Mouse (Mus musculus): Measurements from ENCODE around the gene Ermap.

GRCm38 (mm10) chr4:119185771-119186170 is 4.0 kb downstream of the Ermap start:
- no peak for TF ChIP-seq CTCF (IDR thresholded peaks at IDR 0.05; ENCODE audit: insufficient read depth, low read depth, low read length)
- no peak for TF ChIP-seq POLR2A (IDR thresholded peaks at IDR 0.05; ENCODE audit: insufficient read depth, low read depth, low read length)

Data from olfactory bulb, adult 2 months (tissue).